Mouse (Mus musculus): Measurements from ENCODE around the gene Cdkl3. TPM values are rescaled to one million over a fixed set of nuclear protein-coding genes. Genes with fewer than 3 reads are reported as not detected.

Gene Cdkl3
- total RNA-seq, 1 experiment from 2014 or later = 12.8 TPM

DNA sequence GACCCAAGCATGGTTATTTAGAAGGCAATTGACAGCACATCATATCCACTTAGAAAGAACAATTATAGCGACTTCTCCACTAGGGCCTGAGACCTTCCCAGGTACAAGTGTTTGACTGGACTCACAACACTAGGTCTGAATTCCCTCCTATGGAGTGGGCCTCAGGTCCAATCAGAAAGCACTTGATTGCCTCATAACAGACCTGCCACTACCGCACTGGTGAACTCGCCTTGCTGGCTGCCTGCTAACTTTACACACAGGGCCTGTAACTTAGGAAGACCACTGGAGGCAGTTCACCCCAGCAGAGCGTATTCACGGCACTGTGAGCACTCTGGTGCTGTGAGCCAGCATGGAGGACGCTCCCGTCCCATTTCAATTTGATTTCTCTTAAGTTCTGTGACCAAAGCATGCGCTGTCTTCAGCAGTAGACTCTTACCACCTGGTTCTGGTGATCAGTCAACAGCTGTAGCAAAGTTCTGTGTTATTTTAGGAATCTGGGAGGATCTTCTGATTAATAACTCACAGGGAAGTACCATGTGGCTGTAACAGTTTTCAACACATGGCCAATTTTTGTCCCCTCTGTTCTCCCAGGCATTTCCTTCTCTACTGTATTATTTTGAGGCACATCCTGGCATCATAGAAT is 69.6 kb downstream of the Cdkl3 start:
- no peak for ATAC-seq (ENCODE audit: extremely low read depth, insufficient number of reproducible peaks, low FRiP score, poor library complexity, severe bottlenecking)

- no peak for ATAC-seq (ENCODE audit: extremely low read depth, insufficient number of reproducible peaks, low FRiP score, poor library complexity, severe bottlenecking)
Measured at GRCm38 (mm10) chr11:52074626-52075470, 70.8 kb downstream of the Cdkl3 start.

GRCm38 (mm10) chr11:52075794-52076633 is 72.0 kb downstream of the Cdkl3 start:
- ATAC-seq (ENCODE audit: extremely low read depth, insufficient number of reproducible peaks, low FRiP score, poor library complexity, severe bottlenecking) = peak; percentile 75

DNA sequence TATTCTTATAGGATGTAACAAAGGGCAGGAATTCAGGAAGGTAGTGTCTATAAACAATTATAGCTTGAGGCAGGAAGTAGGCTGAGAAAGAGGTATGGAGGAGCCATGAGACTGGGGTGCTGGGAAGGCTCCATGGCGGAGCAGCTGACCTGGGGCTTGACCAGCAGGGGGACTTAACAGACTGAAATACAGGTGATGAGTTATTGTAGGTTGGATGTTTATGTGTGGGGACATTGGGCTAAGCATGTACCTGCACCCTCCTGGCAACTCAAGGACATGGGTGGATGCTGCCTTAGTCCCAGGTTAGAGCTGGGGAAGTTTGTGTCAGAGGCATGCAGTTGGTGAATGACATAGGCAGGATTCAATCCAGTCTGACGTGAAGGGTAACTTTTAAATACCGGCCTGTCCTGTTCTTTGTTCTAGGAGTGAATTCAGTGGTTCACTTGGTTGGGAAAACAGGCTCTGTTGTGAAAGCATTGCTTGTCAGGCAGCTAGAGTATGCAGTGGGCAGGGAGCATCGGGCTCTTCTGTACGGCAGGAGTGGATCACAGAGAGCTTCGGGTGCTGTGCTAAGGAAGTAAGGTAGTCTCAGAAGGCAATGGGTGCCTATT is 72.8 kb downstream of the Cdkl3 start:
- ATAC-seq (ENCODE audit: extremely low read depth, insufficient number of reproducible peaks, low FRiP score, poor library complexity, severe bottlenecking) = no peak

- no peak for ATAC-seq (ENCODE audit: extremely low read depth, insufficient number of reproducible peaks, low FRiP score, poor library complexity, severe bottlenecking)
Measured at GRCm38 (mm10) chr11:52077939-52078338, 73.9 kb downstream of the Cdkl3 start.

DNA sequence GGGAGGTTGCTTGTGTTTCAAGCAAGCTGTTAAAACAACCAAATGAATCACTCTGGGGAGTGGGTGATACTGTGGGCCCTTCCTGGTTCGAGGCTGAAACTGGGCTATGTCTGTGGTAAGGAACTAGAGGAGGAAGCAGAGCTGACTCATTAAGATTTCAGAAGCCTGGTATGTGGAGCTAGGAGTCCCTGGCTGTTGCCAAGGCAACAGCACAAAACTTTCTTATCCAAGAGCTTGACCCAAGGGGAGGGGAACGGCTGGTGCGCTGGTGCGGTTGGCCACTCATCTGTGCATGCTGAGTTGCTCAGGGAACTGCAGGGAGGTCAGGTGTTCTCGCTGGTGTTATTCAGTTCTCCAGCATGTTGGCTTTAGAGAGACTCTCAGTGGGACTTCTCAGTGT is 76.0 kb downstream of the Cdkl3 start:
- ATAC-seq (ENCODE audit: extremely low read depth, insufficient number of reproducible peaks, low FRiP score, poor library complexity, severe bottlenecking) = peak; percentile 74

- no peak for ATAC-seq (ENCODE audit: extremely low read depth, insufficient number of reproducible peaks, low FRiP score, poor library complexity, severe bottlenecking)
Measured at GRCm38 (mm10) chr11:52080656-52081055, 76.6 kb downstream of the Cdkl3 start.

GRCm38 (mm10) chr11:52085857-52086203 is 81.8 kb downstream of the Cdkl3 start:
- ATAC-seq (ENCODE audit: extremely low read depth, insufficient number of reproducible peaks, low FRiP score, poor library complexity, severe bottlenecking) = no peak

GRCm38 (mm10) chr11:52086204-52086864 is 82.3 kb downstream of the Cdkl3 start:
- ATAC-seq (ENCODE audit: extremely low read depth, insufficient number of reproducible peaks, low FRiP score, poor library complexity, severe bottlenecking) = no peak

DNA sequence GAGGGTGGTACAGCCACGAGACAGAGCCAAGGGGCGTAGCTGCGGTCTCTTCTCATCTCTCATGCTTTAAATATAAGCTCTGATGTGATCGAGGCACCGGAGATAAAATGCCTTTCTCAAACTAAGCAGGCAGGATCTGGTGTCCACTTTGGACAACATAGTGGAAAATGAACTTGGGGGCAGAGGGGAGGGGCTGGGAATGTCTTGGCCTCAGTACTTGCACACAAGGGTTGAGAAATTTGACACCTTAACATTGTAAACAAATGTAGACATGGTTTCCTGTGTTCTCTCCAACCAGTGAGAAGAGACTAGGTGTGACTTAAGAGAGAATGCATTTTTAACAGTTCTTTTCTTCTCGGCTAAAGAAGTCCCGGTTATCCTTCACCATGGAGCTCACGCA is 85.3 kb downstream of the Cdkl3 start:
- ATAC-seq (ENCODE audit: extremely low read depth, insufficient number of reproducible peaks, low FRiP score, poor library complexity, severe bottlenecking) = no peak

GRCm38 (mm10) chr11:52091261-52091660 is 87.2 kb downstream of the Cdkl3 start:
- no peak for ATAC-seq (ENCODE audit: extremely low read depth, insufficient number of reproducible peaks, low FRiP score, poor library complexity, severe bottlenecking)

GRCm38 (mm10) chr11:52094568-52094967 is 90.5 kb downstream of the Cdkl3 start:
- ATAC-seq (ENCODE audit: extremely low read depth, insufficient number of reproducible peaks, low FRiP score, poor library complexity, severe bottlenecking) = no peak

- ATAC-seq (ENCODE audit: extremely low read depth, insufficient number of reproducible peaks, low FRiP score, poor library complexity, severe bottlenecking) = no peak
Measured at GRCm38 (mm10) chr11:52097016-52097415, 93.0 kb downstream of the Cdkl3 start.

- no peak for ATAC-seq (ENCODE audit: extremely low read depth, insufficient number of reproducible peaks, low FRiP score, poor library complexity, severe bottlenecking)
Measured at GRCm38 (mm10) chr11:52097596-52097995, 93.6 kb downstream of the Cdkl3 start.

GRCm38 (mm10) chr11:52098398-52098946 is 94.5 kb downstream of the Cdkl3 start, which contains the start of gene Ppp2ca:
Ppp2ca (plus strand) TSS chr11:52098681.
- peak; percentile 97 for ATAC-seq (ENCODE audit: extremely low read depth, insufficient number of reproducible peaks, low FRiP score, poor library complexity, severe bottlenecking)

DNA sequence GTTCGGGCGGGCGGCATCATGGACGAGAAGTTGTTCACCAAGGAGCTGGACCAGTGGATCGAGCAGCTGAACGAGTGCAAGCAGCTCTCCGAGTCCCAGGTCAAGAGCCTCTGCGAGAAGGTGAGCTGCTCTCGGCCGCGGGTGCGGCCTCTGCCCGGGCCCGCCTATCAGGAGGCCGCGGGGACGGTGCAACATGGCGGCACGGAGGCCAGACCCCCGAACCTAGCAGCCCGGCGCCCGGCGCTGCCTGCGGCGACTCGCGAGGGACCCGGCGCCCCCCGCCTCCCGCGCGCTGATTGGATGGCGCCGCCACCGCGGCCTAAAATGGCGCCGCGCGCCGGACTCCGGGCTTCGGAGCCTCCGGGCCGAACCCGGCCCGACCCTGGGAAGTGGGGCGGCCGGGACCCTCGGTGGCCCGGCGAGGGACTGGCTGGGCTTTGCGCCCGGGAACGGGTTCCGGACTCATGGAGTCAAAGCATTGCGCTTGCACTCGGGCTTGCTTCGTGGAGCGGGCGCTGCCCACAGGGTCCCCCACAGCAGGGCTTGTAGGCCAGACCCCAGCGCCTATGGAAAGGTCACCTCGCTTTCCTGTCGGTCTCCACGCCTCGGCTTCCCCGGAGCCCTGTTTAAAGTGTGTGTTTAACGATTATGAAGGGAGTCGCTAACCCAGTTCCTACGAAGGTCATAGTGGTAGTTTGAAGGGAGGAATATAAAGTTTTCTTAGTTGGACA is 95.2 kb downstream of the Cdkl3 start:
- no peak for ATAC-seq (ENCODE audit: extremely low read depth, insufficient number of reproducible peaks, low FRiP score, poor library complexity, severe bottlenecking)

DNA sequence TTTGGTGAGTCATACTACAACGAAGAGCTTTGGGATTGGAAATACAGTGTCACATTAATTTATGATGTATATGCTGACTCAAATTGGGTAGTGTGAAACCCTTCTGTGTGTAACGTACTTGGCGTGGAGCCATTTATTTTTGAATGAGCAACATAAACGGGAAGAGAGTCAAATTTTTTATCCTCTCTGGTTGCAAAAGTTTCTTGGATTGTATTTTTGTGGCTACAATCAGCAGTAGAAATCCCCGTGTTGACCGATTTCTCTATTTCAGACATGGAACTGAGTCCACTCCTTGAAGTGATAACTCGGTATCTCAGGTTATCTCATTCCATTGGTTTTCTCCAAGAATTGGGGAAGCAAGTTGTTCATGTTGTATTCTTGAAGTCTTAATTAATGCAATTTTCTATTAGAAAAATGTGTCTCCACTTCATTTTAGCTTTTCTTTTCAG is 95.8 kb downstream of the Cdkl3 start:
- ATAC-seq (ENCODE audit: extremely low read depth, insufficient number of reproducible peaks, low FRiP score, poor library complexity, severe bottlenecking) = no peak

DNA sequence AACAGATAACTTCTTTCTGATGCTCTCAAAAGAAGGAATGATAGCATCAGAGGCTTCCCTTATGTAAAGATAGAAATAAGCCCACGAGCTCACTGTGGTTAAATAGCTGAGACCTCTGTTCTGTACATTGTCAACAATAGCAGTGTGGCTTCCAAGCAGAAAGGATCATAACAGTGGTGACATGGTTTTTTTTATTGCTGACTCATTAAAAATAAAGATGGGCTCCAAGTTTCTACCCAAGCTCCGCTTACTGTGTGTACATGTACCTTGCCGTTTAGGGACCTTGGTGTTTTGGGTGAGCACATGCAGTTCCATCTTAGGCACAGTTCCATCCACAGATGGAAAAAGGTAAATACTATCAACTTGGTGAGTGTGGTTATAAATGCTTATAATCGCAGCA is 99.0 kb downstream of the Cdkl3 start:
- ATAC-seq (ENCODE audit: extremely low read depth, insufficient number of reproducible peaks, low FRiP score, poor library complexity, severe bottlenecking) = no peak
